Mouse (Mus musculus) ES-E14 (cell line): ENCODE measurements around the gene Dlgap4.

Source experiments
- HCFC1 ChIP-seq: IDR thresholded peaks from 2 replicates; pipeline ENCODE4 v1.6.1; 2012; ENCODE audit warnings: low read length, inconsistent platforms, borderline replicate concordance; ENCODE audit not compliant: insufficient read depth
- MAFK ChIP-seq: IDR thresholded peaks from 2 replicates; pipeline ENCODE4 v1.6.1; 2014; ENCODE audit warnings: mild to moderate bottlenecking, low read depth, low read length, inconsistent platforms; ENCODE audit not compliant: insufficient read depth
- ZNF384 ChIP-seq: IDR thresholded peaks from 2 replicates; pipeline ENCODE4 v1.6.1; 2012; ENCODE audit warnings: low read depth, low read length, inconsistent platforms

DNA sequence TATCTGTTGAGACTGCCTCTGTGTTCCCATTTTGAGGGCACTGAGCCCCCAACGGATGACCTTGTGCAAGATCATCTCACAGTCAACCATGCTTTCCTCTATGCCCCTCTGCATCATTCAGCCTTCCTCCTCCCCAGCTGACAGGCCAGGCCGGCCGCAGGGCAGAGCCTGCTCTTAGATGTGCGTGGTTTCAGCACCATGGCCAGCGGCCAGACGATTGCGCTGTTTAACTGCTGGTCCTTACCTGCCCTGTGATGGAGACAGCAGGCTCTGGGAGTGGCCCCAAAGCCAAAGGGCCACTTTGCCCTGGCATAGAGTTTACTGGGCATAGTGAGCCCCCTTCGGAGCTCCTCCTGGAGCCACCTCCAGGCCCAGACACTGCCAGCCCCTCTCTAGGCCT, 39.3 kb downstream of the Dlgap4 start:
- TF ChIP-seq ZNF384 (no peak), HCFC1 (no peak), MAFK (no peak)
